ENCODE assay signal across 28 mouse cellular contexts in the genomic region with DNA sequence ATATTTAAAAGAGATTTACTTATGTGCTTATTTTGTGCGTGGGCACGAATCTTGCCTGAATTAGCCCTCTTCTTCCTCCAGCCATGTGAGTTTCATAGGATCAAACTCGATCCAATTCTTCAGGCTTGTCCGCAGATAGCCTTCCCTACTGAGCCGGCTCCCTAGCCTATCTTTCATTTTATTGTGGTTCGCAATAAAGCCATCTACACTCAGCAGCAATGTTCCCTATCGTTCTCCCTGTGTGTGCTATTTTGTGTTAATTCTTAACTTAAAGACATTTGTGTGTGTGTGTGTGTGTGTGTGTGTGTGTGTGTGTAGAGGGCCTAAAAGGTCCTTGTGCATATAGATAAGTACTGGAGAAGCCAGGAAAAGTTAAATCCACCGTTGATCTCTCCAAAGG.
"Had no signal": no experiment of that assay in that cellular context is flagged by ENCODE, and none has a peak within 500 bp of the region (broad histone marks: within the 10 kb centered on the region; RNA-seq: fewer than 3 reads in every experiment).

No protein-coding gene starts in this region.

- H3K9me3 ChIP-seq: embryonic facial prominence, embryonic 10.5 days; embryonic facial prominence, embryonic 12.5 days; embryonic facial prominence, embryonic 13.5 days; embryonic facial prominence, embryonic 15.5 days; forebrain, embryonic 10.5 days; forebrain, embryonic 12.5 days; forebrain, embryonic 13.5 days; forebrain, embryonic 15.5 days had no signal

- H3K27ac ChIP-seq: embryonic facial prominence, embryonic 10.5 days; embryonic facial prominence, embryonic 12.5 days; embryonic facial prominence, embryonic 13.5 days; embryonic facial prominence, embryonic 15.5 days; forebrain, embryonic 10.5 days; forebrain, embryonic 12.5 days; forebrain, embryonic 13.5 days; forebrain, embryonic 15.5 days; gastrocnemius, adult 2 months had no signal

- H3K4me3 ChIP-seq: embryonic facial prominence, embryonic 10.5 days; embryonic facial prominence, embryonic 12.5 days; embryonic facial prominence, embryonic 13.5 days; embryonic facial prominence, embryonic 15.5 days; erythroblast, embryonic 14.5 days; forebrain, embryonic 10.5 days; forebrain, embryonic 12.5 days; forebrain, embryonic 13.5 days; forebrain, embryonic 15.5 days; gastrocnemius, adult 2 months had no signal

- H3K9ac ChIP-seq: embryonic facial prominence, embryonic 12.5 days; embryonic facial prominence, embryonic 13.5 days; embryonic facial prominence, embryonic 15.5 days; forebrain, embryonic 12.5 days; forebrain, embryonic 13.5 days; forebrain, embryonic 15.5 days; forebrain, postnatal 0 days had no signal

- H3K36me3 ChIP-seq: embryonic facial prominence, embryonic 10.5 days; embryonic facial prominence, embryonic 12.5 days; embryonic facial prominence, embryonic 13.5 days; embryonic facial prominence, embryonic 15.5 days; forebrain, embryonic 10.5 days; forebrain, embryonic 12.5 days; forebrain, embryonic 15.5 days had no signal

- ATAC-seq: forebrain, embryonic 13.5 days; forebrain, embryonic 14.5 days; forebrain, embryonic 15.5 days; forebrain, embryonic 16.5 days; forebrain, postnatal 0 days had no signal

- H3K4me1 ChIP-seq: embryonic facial prominence, embryonic 12.5 days; embryonic facial prominence, embryonic 13.5 days; embryonic facial prominence, embryonic 15.5 days; forebrain, embryonic 12.5 days; forebrain, embryonic 13.5 days; forebrain, embryonic 15.5 days had no signal

- DNase-seq: cerebellum, adult 2 months; cerebellum, adult 8-10 months; cerebellum, adult 9-10 months; cerebellum, adult 9-11 months; cerebellum, postnatal 10 days; cerebellum, postnatal 14 days; cerebellum, postnatal 25 days; cerebellum, postnatal 36 days; embryo, embryonic 11 days; forebrain, postnatal 0 days; gastrocnemius, adult 2 months; gastrocnemius, postnatal 10 days; gastrocnemius, postnatal 14 days; gastrocnemius, postnatal 25 days; gastrocnemius, postnatal 36 days; heart, adult 11 months; heart, adult 18-20 months had no signal

- H3K27me3 ChIP-seq: embryonic facial prominence, embryonic 12.5 days; embryonic facial prominence, embryonic 13.5 days; embryonic facial prominence, embryonic 15.5 days; forebrain, embryonic 12.5 days; forebrain, embryonic 13.5 days; forebrain, embryonic 15.5 days had no signal

- H3K4me2 ChIP-seq: embryonic facial prominence, embryonic 12.5 days; embryonic facial prominence, embryonic 13.5 days; embryonic facial prominence, embryonic 15.5 days; forebrain, embryonic 12.5 days; forebrain, embryonic 13.5 days; forebrain, embryonic 15.5 days had no signal
